Mouse (Mus musculus) fibroblast of lung, adult 2 months (primary cell): ENCODE measurements around the gene Cdh16.
"Not testable (repeated sequence)": the region's sequence is repeated elsewhere in the genome, so short reads cannot be mapped to it uniquely, and the experiment has no call there.

Source experiments
- DNase-seq: peaks from one replicate; pipeline ENCODE4 v3.0.0-alpha.2; 2011; ENCODE audit warnings: low read depth

The Cdh16 gene

DNA sequence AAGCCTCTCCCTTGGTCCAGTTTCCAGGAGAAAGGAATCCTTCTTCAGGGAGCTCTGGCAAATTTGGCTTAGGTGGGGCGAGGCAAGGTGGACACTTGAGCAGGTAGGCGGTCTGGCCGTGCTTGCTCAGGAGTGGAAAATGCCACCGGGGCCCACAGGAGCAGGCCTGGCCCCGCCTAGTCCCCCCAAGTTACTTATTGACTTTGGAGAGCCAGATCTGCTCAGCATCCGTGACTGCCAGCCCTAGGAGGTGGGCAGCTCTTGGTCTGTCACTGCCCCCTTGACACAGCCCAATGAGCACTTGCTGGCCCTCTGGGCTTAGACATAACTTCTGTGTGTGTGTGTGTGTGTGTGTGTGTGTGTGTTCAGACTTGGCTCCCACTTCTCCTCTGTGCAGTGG lies at the start of gene Cdh16:
TSS of gene Cdh16 (minus strand) at position 236 of the 400 bp plus-strand sequence.
- no peak for DNase-seq

DNA sequence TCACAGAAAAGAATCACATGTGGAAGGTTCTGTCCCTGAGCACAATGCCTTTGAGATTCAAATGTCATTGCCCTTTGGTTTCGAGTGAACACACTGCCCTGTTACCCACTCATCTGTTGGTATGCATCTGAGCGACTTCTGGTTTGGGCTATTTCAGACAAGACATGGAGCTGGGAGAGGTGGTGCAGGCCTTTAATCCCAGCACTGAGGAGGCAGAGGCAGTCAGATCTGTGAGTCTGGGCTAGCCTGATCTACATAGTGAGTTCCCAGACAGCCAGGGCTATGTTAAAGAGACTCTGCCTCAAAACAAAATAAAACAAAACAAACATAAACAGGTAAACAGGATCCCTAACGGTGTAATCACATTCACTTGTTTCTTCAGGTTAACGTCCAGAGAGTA lies 31.4 kb upstream of the Cdh16 start:
- DNase-seq: no peak

DNA sequence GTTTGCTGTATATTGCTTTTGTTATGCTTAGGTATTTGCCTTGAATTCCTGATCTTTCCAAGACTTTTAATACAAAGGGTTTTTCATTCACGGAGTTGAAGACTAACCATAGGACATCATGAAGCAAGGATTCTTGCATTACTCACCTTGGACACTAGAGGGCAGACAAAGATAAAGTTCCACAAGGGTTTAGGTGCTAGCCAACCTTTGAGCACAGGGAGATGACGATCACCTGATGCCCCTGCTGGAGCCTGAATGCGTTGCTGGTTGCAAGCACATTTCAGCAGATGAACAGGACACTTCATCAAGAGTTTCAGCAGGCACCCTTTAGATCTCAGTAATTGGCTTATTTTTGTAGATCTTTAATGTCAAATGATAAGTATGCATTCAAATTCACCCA lies 30.8 kb upstream of the Cdh16 start:
- peak; percentile 67 for DNase-seq

DNA sequence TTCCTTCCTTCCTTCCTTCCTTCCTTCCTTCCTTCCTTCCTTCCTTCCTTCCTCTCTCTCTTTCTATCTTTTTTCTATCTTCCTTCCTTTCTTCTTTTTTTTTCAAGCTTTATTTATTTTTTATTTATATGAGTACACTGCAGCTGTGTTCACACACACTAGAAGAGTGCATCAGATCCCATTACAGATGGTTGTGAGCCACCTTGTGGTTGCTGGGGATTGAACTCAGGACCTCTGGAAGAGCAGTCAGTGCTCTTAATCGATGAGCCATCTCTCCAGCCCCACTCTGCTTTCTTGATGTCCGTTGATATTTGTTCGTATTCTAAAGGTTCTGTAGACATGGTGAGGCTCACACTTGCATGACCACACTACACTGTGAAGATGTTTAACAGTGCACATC lies 20.0 kb upstream of the Cdh16 start:
- DNase-seq: not testable (repeated sequence)

DNA sequence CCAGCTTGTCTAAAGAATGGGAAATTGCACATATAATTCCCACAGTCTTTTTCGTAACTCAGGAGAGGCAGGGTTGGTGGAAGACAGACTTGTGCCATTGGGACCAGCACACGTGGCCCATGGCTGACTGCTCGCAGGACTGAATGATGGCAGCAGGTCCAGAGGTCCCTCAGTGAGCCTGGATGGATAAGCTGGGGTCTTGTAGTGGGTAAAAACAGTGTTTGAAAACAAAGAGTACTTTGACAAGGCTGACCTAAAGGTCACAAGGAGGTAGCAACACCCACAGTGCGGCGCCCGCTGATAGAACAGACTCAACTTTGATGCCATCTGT lies 18.1 kb upstream of the Cdh16 start:
- DNase-seq: no peak

DNA sequence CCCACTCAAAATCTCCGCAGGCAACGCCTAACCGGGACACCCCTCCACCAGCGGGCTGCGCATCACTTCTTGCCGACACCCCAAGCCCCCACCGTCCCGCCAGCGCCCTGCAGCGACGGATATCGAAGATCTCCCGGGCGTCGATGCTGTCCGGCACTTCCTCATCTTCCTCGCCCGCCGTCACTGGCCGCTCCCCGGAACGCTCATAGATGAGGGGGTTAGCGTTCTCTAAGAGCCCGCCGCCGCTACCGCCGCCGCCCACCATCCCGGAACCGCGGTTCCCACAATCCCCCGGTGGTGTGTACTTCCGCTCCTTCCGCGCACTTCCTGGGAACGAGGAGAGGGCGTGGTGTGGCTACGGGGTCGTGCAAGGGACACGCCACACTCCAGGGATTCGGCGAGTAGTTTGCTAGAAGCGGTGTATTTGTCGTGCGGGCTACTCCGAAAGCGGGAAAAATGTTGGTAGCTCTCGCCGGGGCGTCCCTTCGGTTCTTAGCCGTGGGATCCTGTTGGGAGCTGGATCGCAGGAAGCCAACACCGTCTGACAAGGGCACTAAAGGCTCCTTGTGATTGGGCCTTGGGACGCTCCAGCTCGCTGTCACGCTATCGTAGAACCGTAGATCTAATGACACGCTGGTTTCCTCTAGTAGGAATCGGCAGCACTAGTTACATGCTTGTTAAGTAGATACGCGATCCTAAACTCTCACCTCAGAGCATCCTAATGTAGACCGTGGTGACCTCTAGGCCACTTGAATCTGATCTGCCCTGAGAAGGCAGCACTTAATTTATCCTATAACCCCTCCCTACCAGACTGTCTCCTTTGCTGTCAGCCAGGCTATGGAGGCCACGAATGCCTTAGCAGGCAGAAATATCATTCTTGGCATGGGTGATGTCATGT lies 17.5 kb upstream of the Cdh16 start, which contains the start of gene Ciao2b:
TSS of gene Ciao2b (minus strand) at position 540 of the 898 bp plus-strand sequence.
- peak; percentile 51 for DNase-seq

DNA sequence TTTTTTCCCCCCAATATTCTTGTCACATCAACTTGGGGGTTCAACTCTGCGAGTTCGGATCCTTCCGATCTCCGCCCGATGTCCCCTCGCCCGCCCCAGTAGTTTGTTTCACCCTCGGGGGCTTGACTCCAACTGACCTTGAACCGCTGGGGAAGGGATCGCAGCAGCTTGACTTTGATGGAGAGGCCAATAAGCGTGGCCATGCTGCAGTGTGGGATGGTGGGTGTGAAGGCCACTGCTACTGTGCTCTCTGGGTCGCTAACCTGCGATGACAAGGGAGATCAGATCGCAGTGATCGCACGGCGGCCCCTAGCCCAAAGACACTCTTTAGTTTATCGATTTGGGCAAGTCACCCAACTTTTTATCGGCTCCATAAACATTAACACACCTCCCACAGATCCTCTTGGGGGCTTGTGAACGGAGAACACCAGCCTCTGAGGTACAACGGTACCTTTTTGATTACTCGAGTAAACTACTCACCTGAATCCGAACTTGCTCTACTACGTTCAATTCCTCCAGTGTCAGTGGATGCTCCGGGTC lies 16.7 kb upstream of the Cdh16 start:
- no peak for DNase-seq

DNA sequence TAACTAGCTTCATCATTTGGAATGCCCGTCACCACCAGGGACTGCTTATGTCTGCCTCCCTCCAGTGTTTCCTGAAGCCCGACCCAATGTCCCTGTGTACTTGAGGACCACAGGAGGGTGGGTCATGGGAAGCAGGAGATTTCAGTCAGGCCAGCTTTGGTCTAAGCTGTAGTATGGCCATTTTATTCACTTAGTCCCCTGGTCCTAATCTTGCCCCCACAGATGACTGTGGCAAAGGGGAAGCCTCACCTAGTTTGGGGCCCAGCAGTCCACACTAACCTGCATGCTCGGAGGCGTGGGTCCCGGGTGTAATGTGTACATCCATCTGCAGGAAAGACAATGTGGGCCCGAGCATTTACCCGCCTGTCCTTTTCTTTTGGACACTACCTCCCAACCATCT lies 16.0 kb upstream of the Cdh16 start:
- no peak for DNase-seq

DNA sequence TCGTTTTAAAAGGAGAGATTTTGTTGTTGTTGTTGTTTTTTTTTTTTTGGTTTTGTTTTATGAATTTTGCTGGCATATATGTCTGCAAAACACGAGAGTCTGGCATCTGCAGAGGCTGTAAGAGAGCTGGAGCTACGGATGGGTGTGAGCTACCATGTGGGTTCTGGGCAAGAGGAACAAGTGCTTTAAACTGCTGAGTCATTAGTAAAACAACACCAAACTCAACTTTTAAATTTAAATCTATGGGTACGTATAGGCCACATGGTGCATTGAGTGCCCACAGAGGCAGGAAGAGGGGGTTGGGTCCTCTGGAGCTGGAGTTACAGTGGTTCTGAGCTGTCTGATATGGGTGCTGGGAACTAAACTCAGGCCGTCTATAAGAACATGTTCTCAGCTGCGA lies 13.8 kb upstream of the Cdh16 start:
- DNase-seq: no peak

DNA sequence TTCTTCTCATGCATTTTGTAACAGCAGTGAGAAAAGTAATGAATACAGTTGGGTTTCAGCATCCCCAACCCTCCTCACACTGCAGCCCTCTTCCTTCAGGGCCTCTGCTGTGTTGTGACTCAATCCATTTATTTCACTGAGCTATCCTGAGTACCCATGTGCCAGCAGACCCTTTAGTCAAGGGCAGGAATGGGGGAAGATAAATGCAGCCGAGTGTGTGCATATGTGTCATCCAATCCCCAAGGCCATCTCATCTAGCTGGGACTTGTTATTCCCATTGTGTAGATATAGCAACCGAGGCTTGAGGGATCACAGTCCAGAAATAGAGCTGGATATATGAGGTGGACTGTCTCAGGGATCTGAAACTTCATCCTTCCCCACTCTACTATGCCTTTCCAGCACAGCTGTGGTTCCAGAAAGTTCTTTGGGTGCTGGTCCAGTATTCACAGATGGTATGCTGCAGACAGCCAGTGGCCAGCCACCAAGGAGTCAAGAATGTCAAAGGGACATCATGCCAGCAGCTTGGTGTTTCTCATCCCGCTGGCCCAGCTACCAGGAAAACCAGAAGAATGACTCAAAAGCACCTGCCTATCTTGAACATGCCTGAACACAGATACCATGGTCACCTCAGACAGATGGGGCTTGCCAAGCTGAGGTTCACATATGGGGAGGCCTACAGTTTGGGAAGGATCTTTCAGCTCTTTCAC lies 11.0 kb upstream of the Cdh16 start:
- no peak for DNase-seq

DNA sequence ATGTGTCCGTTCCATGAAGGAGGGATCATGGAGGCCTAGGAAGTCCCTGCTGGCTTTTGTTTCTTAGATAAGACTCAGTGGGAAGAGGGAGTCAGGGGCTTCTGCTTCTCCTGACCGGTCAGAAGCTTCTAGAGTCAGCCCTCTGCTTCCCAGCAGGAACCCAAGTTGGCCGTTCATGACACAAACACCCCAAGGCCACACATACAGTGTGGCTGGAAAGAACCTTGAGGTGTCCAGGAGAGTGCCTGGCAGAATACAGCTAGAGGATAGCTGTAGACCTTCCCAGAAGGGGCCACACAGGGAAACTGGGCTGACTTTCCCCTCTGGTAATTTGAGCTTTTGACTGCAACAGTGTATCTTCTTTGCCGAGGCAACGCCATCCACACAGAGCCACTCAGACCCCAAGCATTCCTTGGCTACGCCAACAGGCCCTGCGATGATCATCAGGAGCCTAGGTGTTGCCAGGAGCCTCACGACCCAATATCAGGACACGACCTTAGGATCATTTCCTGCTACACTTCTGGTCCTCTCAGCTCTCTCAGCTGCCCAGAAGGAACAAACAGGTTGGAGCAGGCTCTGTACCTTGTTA lies 9.1 kb upstream of the Cdh16 start:
- DNase-seq: no peak

DNA sequence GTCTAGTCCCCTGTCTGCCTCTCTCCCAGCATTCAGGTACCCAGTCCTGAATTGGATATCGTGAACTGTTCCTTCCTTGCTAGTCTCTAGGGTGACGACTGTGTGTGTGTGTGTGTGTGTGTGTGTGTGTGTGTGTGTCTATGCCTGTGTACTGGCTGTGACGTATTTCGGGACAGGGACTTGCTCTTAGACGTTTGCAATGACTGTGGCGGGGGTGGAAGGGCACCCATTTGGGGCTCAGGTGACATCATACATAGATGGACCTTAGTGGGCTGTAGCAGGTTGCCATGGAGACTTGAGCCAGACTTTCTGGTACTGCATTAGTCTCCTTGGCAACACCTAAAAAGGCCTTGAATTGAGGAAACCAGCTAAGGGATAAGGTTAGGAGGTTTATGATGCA lies 8.3 kb upstream of the Cdh16 start:
- no peak for DNase-seq

DNA sequence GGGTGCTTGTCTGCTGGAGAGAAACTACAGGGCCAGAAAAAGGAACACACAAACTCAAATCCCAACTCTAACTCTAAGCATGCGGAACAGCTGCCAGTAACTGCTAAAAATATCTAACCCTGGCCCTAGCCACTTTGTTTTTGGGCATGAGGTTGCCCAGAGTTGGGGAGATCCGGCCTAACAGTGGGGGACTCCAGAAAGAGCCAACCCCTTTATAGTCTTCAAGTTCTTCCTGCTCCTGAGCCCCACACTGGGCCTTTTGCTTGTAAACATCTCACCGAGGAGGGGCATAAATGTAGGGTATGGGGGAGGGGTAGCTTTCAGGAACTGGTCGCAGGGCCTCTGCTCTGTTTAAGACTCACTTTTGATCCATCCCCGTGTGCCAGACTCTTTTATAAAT lies 7.8 kb upstream of the Cdh16 start:
- DNase-seq: no peak

DNA sequence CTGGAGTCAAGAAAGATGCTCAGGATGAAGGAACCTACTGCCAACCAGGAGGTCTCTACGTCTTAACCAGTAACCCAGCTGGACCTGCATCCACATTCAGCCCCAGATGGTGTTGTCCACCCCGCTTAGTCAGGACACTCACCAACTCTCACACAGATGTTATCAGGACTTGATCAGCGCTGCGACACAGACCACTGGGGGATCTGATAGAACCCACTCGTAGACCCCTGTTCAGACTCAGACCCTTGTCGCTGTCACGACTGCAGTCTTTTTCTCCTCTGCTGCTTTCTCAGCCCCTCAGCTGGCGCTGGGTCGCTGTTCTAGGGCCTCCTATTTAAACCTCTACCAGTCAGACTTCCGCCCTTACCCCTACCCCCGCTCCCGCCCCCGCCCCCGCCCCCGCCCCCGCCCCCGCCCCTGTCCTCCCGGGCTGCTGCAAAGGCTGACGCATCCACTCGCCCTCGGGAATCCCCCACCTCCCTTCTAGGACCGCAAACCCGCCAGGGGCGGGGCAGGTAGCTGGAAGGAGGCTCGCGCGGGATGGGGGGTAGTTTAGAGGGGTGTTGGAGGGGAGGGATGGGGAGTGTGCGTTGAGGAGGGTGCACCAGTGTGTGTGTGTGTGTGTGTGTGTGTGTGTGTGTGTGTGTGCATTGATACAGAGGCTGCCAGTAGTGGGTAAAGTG lies 6.9 kb upstream of the Cdh16 start, which contains the start of gene Rrad:
TSS of gene Rrad (minus strand) at position 347 of the 683 bp plus-strand sequence.
- DNase-seq: peak; percentile 29

DNA sequence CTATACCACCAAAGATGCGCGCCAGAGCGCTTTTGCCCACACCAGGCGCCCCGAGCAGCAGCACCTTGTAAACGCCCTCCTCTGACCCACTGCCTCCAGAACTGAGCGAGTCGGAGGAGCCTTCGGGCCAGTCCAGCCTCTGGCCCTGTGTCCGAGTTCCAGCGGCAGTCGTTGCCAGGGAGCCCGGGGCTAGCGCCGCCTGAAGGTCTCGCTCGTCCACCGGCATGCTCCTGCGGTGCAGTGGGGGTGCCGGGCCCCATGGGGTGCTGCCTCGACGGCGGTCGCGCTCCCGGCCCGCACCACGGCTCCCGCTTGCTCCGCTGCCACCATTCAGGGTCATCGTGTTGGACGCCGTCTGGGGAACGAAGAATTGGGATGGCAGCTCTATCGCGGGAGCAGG lies 6.4 kb upstream of the Cdh16 start:
- DNase-seq: no peak

DNA sequence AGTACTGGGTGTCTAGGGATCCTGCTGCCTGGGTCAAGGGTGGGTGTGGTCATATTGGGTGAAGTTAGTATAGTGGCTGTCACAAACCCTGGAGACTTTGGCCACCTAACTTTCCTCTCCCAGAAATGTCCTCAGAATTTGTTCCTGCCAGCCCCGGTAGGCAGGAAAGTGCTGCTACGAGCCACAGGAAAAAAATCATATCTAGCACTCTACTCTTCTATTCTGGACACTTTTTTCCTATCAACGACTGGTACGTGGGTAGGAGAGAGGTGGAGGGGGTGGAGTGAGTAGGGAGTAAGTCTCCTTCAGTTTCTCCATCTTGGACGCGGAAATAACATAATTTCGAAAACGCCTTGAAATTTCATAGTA lies 5.9 kb upstream of the Cdh16 start:
- no peak for DNase-seq

DNA sequence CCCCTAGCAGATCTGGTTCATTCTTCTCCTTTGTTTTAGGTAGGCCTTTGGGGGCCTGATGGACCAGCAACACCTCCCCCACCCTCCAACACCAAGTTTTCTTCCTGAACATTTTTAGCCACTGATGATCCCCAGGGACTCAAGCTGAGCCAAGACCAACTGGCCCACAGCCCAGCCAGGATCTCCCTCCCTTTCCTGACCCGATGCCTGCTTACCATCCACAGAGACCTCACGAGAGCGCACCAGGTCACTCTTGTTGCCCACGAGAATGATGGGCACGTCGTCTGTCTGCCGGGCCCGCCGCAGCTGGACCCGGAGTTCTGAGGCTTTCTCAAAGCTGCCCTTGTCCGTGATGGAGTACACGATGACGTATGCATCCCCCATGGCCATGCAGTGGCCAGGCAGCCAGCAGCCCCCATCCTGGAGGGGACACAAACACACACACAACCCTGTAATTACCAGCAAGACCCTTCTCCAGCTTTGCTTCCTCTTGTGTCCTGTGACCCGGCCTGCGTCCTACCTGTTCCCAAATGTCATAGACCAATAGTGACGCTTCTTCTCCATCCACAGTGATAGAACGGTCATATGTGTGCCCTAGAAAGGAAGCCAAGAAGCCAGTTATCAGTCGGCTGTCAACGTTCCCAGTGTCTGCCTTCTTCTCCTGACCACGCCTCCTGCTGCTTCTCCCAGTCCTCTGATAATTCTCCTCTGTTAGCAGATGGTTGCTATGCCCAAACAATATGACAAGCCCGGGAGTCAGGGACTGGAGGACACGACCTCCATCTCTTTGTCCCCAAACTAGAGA lies 5.3 kb upstream of the Cdh16 start:
- no peak for DNase-seq

DNA sequence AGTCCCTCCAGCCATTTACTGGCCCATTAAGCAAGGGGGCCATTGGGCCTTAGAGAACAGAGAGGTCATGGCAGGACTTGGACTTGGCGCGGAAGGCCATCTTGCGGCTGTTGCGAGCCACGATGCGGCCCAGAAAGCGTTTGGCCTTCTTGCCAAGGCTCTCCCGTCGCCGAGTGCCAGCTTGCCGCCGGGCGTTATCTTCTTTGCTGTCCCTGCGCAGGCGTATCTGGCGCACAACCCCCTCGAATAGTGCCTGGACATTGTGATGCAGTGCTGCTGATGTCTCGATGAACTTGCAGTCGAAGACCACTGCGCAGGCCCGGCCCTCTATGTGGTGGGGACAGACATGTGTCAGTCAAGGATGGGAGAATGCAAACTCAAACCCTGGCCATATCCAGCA lies 4.2 kb upstream of the Cdh16 start:
- DNase-seq: no peak

DNA sequence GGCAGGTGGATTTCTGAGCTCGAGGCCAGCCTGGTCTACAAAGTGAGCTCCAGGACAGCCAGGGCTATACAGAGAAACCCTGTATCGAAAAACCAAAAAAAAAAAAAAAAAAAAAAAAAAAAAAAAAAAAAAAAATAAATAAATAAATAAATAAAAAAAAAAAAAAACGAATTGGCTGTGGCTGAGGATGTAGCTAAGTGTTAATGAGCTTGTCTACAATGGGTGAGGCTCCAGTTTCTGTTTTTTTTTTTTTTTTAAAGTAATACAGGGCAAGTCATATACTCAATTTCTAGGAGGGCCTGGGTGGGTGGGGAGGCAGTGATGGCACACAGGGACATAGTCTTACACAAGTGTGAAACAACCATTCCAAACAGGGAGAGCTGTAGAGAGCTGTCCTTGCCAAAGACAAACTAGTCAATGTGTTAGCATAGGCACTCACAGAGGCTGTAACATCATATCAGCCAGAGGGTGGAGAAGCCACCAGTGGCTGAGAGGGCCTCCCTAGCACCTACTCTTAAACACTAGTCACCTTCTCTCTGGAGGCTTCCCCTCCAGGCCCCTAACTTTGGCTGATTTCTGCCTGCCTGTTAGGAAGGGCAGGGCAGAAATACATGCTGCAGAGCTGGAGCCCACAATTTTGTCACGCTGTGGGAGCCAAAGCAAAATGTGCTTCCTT lies 3.0 kb upstream of the Cdh16 start:
- DNase-seq: no peak

DNA sequence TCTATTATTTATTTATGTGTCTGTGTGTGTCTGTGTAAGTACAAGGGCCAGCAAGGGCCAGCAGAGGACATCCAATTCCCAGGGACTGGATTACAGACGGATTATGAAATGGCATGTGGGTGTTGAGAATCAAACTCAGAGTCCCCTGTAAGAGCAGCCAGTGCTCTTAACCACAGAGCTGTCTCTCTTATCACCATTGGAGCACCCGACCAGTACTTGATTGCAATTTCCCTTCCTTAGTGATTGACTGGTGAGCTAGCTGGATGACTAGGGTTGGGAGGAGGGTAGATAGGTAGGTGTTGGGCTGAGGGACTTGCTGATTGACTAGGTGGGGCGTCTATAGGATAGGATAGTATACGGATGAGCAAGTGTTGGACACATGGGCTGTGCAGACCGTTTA lies 3.4 kb downstream of the Cdh16 start:
- DNase-seq: no peak

DNA sequence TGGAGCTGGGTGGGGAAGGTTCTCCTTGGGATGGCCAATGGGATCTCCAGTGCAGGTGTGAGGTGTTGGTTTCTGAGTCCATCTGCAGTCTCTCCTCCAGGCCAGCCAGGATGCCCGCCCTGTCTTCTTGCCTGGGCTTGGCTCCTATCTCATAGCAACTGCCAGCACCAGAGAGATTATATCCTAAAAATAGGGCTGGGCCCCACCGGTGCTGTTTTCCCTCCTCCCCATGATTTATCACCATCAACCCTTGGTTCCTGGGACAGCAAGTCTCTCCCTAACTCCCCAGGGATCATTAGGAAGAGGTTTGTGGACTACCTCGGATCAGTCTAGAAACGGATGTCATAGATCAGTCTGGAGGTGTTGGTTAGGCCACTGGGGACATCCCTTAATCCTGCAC lies 11.1 kb downstream of the Cdh16 start:
- DNase-seq: no peak
